Mouse (Mus musculus) limb, embryonic 13.5 days (tissue): ENCODE data around the gene Anapc2. TPM values are rescaled to one million over a fixed set of nuclear protein-coding genes. Genes with fewer than 3 reads are reported as not detected.

Source experiments
- ATAC-seq: fragments of 200-750 bp; cut with Nextera tagmentation; 2 replicates; pipeline ENCODE4 v1.8.0; 2017; ENCODE audit warnings: low read depth, moderate number of reproducible peaks, moderate TSS enrichment; ENCODE audit not compliant: low FRiP score
- H3K27ac ChIP-seq: fragments of 300-500 bp; sonication (generic); 2 replicates; pipeline ENCODE4 v1.5.1; 2015; ENCODE audit warnings: inconsistent platforms, mild to moderate bottlenecking, moderate library complexity
- H3K27me3 ChIP-seq: fragments of 300-500 bp; sonication (generic); 2 replicates; pipeline ENCODE4 v1.6.1; 2015; ENCODE audit warnings: mild to moderate bottlenecking, inconsistent platforms
- H3K36me3 ChIP-seq: fragments of 300-500 bp; sonication (generic); 2 replicates; pipeline ENCODE4 v1.6.1; 2015; ENCODE audit warnings: inconsistent platforms, mild to moderate bottlenecking, moderate library complexity
- H3K4me1 ChIP-seq: fragments of 300-500 bp; sonication (generic); 2 replicates; pipeline ENCODE4 v1.6.1; 2015; ENCODE audit warnings: inconsistent platforms
- H3K4me2 ChIP-seq: fragments of 300-500 bp; sonication (generic); replicated peaks from 2 replicates; pipeline ENCODE4 v1.6.1; 2015; ENCODE audit warnings: inconsistent platforms, mild to moderate bottlenecking, moderate library complexity
- H3K4me3 ChIP-seq: fragments of 300-500 bp; sonication (generic); 2 replicates; pipeline ENCODE4 v1.5.1; 2015; ENCODE audit warnings: moderate library complexity, mild to moderate bottlenecking, inconsistent platforms
- H3K9ac ChIP-seq: fragments of 300-500 bp; sonication (generic); 2 replicates; pipeline ENCODE4 v1.6.1; 2015; ENCODE audit warnings: mild to moderate bottlenecking, inconsistent platforms
- H3K9me3 ChIP-seq: fragments of 300-500 bp; sonication (generic); 2 replicates; pipeline ENCODE4 v1.6.1; 2016; ENCODE audit warnings: inconsistent platforms
- WGBS: fragments of 180-500 bp; shearing (Covaris S2); methylation state at CpG from one replicate; pipeline ENCODE4 v1.1.7; 2015; 5-methylcytosine and 5-hydroxymethylcytosine counted together
- polyA plus RNA-seq: library from polyadenylated mRNA; unstranded; fragments of >200 nt; fragmentation: Nextera tagmentation; extraction: Ambion mirVana; gene quantifications from 2 replicates; pipeline ENCODE4 v1.2.1, GENCODE M21; 2015

The Anapc2 gene
- polyA plus RNA-seq, 1 experiment from 2014 or later, result 154 TPM

DNA sequence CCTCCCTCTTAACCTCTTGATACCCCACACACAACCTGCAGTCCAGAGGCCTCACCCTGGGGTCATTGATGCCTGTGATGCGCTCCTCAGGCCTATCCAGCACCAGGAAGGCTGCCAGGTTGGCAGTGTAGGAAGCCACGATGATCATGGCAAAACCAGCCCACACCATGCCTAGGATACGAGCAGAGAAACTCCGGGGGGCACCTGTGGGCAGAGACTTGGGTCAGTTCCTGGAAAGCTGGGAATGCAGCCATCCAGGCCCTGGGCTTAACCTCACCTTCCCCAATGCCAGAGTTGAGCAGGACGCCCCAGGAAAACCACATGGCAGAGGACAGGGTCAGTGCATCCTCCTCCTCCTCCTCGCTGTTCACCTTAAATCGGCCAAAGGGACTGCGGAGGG lies 24.8 kb downstream of the Anapc2 start:
- Histone ChIP-seq H3K4me3 (no peak overlapping the region), H3K27ac (no peak overlapping the region), H3K27me3 (peaks cover 70% of the 10 kb centered on the region), H3K9ac (no peak overlapping the region), H3K9me3 (no peaks in the 10 kb centered on the region), H3K4me1 (peaks cover 5% of the 10 kb centered on the region), H3K36me3 (no peaks in the 10 kb centered on the region), H3K4me2 (no peak overlapping the region)
- ATAC-seq, result no peak
- WGBS, result 75% methylated on average over 8 of the region's 8 CpGs

DNA sequence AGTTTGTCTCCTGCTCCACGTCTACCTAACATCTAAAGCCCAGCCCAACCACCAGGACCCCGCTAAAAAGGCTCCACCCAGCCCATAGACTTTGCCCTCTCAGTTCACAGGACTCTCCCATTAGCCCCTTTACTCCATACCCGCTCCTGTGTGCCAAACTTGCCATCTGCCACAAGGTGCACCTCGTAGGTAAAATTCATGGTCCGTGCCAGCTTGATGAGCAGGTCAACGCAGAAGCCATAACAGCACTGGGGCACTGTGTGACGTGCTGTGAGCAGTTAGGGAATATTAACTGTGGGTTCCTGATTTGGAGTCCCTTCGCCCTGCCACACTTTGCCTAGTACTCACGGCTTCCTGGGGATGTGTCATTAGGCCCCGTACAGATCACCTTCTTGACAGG lies 25.8 kb downstream of the Anapc2 start:
- Histone ChIP-seq H3K4me1 (no peaks in the 10 kb centered on the region), H3K9ac (no peak overlapping the region), H3K4me2 (no peak overlapping the region), H3K27me3 (peaks cover 66% of the 10 kb centered on the region), H3K9me3 (no peaks in the 10 kb centered on the region), H3K27ac (no peak overlapping the region), H3K4me3 (no peak overlapping the region), H3K36me3 (no peaks in the 10 kb centered on the region)
- WGBS, result 86% methylated on average over 10 of the region's 10 CpGs
- ATAC-seq, result no peak

DNA sequence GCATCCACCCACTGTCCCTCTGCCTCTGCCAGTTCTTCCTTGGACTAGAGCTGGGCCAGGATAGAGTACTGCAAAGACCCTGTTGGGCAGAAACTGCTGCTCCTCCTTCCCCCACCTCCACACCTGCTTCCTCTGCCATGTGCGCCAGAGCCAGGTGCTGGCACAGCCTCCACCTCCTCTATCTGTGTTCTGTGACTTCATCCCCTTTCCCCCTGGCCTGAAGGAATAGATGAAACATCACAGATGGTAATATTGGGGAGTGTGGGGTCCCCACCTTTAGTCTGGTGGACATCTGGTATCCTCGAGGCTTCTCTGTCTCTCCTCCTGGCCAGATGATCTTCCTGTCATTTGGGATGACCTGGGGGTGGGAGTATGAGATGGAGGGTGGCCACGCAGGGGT lies 31.2 kb downstream of the Anapc2 start:
- ATAC-seq, result no peak
- no peaks in the 10 kb centered on the region for H3K36me3 ChIP-seq

GRCm38 (mm10) chr2:25303931-25304656 lies 31.8 kb downstream of the Anapc2 start:
- Histone ChIP-seq H3K27ac (no peak overlapping the region), H3K4me3 (peak overlapping the region; percentile 50; the same call in 1 of the 2 replicates), H3K27me3 (peaks cover 72% of the 10 kb centered on the region), H3K4me2 (peak overlapping the region; percentile 86), H3K36me3 (no peaks in the 10 kb centered on the region), H3K4me1 (peaks cover 5% of the 10 kb centered on the region; the same call in 1 of the 2 replicates), H3K9ac (no peak overlapping the region), H3K9me3 (no peaks in the 10 kb centered on the region)
- ATAC-seq, result no peak
- 73% methylated on average over 7 of the region's 7 CpGs for WGBS

More for the DNA sequence above, 31.2 kb downstream of the Anapc2 start:
- Histone ChIP-seq H3K9ac (no peak overlapping the region), H3K4me3 (no peak overlapping the region), H3K27me3 (peaks cover 66% of the 10 kb centered on the region), H3K9me3 (no peaks in the 10 kb centered on the region), H3K4me2 (no peak overlapping the region), H3K27ac (no peak overlapping the region), H3K4me1 (peaks cover 5% of the 10 kb centered on the region; the same call in 1 of the 2 replicates)
- WGBS, result 66% methylated on average over 3 of the region's 3 CpGs

DNA sequence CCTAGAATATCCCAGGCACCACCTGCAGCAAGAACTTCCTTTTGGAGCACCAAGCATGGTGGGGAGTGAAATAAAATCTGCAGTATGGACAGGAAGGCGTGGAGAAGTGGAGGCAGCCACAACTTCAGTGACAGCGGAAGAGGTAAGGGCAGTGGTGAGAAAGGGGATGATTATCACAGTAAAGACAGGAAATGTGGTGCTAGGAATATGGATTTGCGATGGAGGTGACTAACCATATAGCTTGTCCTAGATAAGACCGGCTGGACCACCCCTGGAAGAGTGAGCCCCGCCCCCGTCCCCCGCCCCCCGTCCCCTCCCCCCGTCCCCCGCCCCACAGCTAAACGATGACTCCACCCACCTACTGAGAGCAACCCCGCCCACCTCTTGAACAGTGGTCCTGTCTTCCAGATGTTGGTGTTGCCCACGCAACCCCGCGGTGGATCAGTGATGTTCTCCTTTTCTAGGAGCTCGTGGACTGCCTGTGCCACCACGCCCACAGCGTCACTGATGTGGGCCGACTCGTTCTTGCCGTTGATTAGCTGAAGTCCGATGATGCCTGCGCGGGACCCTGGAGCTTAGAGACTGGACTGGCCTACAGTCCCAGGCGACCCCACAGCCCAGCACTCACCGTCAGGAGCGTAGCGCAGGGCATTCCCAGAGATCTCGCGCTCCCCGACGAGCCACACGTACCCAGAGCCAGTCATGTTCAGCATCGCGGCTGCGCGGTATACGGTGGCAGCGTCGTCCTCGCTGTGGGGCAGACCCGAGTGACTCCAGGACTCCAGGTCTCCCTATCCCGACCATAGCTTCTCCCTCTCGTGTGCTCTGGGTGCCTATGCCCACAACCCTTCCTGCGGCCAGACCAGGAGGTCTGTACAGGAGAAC lies 32.6 kb downstream of the Anapc2 start:
- no peak overlapping the region for H3K27ac ChIP-seq
- H3K9me3 ChIP-seq, result no peaks in the 10 kb centered on the region
- ATAC-seq, result peak; percentile 48
- H3K36me3 ChIP-seq, result no peaks in the 10 kb centered on the region
- H3K27me3 ChIP-seq, result peaks cover 80% of the 10 kb centered on the region
- WGBS, result 2% methylated on average over 37 of the region's 45 CpGs
- H3K4me1 ChIP-seq, result peaks cover 5% of the 10 kb centered on the region; the same call in 1 of the 2 replicates
- H3K4me2 ChIP-seq, result peak overlapping the region; percentile 86
- peak overlapping the region; percentile 59 for H3K9ac ChIP-seq
- H3K4me3 ChIP-seq, result peak overlapping the region; percentile 50

DNA sequence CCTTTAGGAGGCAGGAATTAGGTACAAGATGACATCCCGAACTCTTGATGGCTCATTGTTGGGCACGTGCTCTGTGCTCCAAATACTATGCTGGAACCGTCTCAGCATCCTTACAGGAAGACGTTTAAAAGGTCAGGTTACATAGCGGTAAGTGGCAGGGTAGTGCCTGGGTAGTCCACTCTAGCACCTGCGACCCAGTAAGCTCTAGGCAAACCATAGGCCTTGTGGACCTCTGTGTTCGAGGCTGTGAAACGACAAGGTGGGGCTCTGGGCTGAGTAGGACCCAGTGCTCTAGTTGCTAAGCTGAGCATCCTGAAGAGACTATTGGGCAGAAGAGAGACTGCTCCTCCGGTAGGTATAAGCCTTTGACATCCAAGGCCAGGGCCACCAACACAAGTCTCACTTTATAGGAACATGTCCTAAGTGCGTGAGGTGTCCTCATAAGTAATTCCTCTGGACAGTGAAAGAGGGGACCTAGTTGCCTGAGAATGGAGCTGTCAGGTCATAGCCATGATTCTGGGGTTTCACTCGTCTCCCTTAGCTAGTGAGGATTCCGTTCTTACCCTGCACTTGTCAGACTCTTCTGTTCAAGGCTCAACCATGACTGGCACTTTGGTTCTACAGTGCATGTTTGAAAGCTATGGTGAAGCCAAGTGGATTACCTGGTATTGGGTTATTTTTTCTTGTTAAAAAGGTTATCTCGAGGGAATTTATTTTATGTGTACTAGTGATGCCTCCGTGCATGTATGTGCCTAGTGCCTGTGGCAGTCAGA lies 33.5 kb downstream of the Anapc2 start:
- ATAC-seq, result no peak
- H3K27me3 ChIP-seq, result peaks cover 89% of the 10 kb centered on the region
- no peaks in the 10 kb centered on the region for H3K9me3 ChIP-seq
- peak overlapping the region; percentile 86 for H3K4me2 ChIP-seq
- WGBS, result 47% methylated on average over 14 of the region's 14 CpGs
- no peaks in the 10 kb centered on the region for H3K36me3 ChIP-seq
- H3K4me3 ChIP-seq, result peak overlapping the region; percentile 50
- H3K4me1 ChIP-seq, result peaks cover 5% of the 10 kb centered on the region; the same call in 1 of the 2 replicates
- H3K27ac ChIP-seq, result no peak overlapping the region
- H3K9ac ChIP-seq, result peak overlapping the region; percentile 59

DNA sequence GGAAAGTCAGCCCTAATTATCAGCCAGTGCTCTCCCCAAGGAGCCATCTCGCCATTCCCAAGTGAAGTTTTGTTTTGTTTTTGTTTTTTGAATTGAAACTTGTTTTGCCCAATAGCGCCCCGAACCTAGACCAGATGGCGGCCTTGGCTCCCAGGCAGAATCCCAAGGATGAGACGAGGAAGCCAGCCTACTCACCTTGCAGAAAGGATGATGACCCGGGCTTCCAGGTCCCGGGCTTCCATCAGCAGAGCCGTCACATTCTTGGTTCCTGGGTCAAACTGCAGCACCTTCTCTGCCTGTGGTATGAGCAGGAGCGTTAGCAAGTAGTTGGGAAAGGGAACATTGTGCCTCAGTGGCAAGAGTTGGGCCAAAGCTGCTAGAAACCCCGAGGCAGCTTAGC lies 37.9 kb downstream of the Anapc2 start:
- H3K4me2 ChIP-seq, result no peak overlapping the region
- H3K9ac ChIP-seq, result no peak overlapping the region
- H3K4me3 ChIP-seq, result no peak overlapping the region
- H3K36me3 ChIP-seq, result no peaks in the 10 kb centered on the region
- no peaks in the 10 kb centered on the region for H3K9me3 ChIP-seq
- peaks cover 4% of the 10 kb centered on the region; the same call in 1 of the 2 replicates for H3K4me1 ChIP-seq
- H3K27ac ChIP-seq, result no peak overlapping the region
- WGBS, result 48% methylated on average over 10 of the region's 10 CpGs
- ATAC-seq, result no peak
- H3K27me3 ChIP-seq, result peaks cover 100% of the 10 kb centered on the region

DNA sequence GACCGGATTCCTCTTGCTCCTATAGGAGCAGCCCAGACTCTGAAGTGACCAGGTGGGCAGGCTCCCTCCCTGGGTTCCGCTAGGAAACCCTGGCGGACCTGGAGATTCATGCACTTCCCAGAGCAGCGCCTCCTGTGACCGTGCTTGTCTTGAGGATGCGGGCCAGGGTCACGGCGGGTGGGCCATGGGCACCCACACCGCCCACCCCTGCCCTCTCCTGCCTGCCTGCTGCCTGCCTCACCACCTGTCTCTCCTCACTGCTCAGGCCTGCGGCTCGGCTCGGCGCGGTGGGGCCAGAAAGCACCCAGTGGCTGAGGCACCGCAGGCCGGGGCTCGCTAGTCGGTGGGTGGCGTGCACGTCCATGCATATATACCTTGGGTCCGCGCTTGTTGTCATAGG lies 38.7 kb downstream of the Anapc2 start:
- H3K4me2 ChIP-seq, result no peak overlapping the region
- no peaks in the 10 kb centered on the region for H3K36me3 ChIP-seq
- H3K9me3 ChIP-seq, result no peaks in the 10 kb centered on the region
- H3K4me1 ChIP-seq, result no peaks in the 10 kb centered on the region
- H3K9ac ChIP-seq, result no peak overlapping the region
- no peak overlapping the region for H3K4me3 ChIP-seq
- WGBS, result 3% methylated on average over 22 of the region's 22 CpGs
- no peak for ATAC-seq
- peaks cover 99% of the 10 kb centered on the region for H3K27me3 ChIP-seq
- H3K27ac ChIP-seq, result no peak overlapping the region

GRCm38 (mm10) chr2:25311491-25311891 lies 39.2 kb downstream of the Anapc2 start:
- no peaks in the 10 kb centered on the region for H3K9me3 ChIP-seq
- no peak overlapping the region for H3K4me3 ChIP-seq
- no peak for ATAC-seq
- H3K9ac ChIP-seq, result no peak overlapping the region
- H3K4me1 ChIP-seq, result no peaks in the 10 kb centered on the region
- WGBS, result 5% methylated on average over 11 of the region's 11 CpGs
- no peaks in the 10 kb centered on the region for H3K36me3 ChIP-seq
- H3K27ac ChIP-seq, result no peak overlapping the region
- peaks cover 99% of the 10 kb centered on the region for H3K27me3 ChIP-seq
- H3K4me2 ChIP-seq, result no peak overlapping the region

DNA sequence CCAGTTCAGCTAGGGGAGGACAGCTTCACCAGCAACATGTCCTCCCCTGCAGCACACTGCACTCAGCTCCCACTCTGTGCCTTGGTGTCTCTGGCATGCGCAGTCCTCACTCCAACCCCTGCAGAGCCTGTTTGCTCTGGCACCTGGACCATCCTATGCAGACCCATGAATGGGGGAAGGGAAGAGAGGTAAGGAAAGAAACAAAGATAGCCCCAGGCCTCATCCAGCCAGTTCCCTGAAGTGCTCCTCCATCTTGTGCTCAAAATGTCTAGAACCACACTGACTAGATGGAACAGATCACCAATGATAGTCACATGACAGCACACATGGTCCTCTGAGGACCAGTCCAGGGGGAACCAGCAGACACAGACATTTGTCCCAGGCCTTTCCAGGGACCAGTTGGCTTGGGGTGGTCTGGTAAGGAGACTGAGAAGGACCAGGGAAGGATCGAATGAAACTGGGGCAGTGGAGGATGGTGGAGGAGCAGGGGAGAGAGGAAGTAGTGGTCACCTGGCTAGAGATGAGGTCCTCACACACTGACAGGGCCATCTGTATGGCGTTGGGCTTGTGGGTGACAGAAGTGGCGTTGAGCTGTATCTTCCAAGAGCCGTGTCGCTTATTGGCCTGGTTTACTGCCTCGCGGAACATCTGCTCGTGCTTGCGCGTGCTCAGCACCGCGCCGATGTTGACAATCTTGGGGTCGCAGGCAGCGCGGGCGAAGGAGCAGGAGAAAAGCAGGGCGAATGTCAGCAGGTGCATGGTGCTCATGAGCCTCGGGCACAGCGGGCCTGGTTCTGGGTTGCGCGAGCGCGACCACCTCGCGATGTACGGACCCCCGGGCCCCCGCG lies 46.1 kb downstream of the Anapc2 start:
- Histone ChIP-seq H3K4me2 (peak overlapping the region; percentile 66), H3K27ac (no peak overlapping the region), H3K9ac (no peak overlapping the region), H3K4me1 (peaks cover 8% of the 10 kb centered on the region), H3K27me3 (peaks cover 85% of the 10 kb centered on the region), H3K4me3 (peak overlapping the region; percentile 36), H3K9me3 (no peaks in the 10 kb centered on the region), H3K36me3 (no peaks in the 10 kb centered on the region)
- ATAC-seq, result no peak
- 6% methylated on average over 31 of the region's 31 CpGs for WGBS
